Mouse (Mus musculus) cortical plate, adult 2 months (tissue): ENCODE results near the gene Col23a1.

Experiments used
- CTCF ChIP-seq: fragments of 200-500 bp; IDR thresholded peaks from 2 replicates; pipeline ENCODE4 v1.5.1; 2011; ENCODE audit warnings: mild to moderate bottlenecking, control low read depth, low read length; ENCODE audit not compliant: insufficient read depth; ENCODE audit errors: extremely low read depth
- POLR2A ChIP-seq: fragments of 200-500 bp; IDR thresholded peaks from 2 replicates; pipeline ENCODE4 v1.6.1; 2011; ENCODE audit warnings: mild to moderate bottlenecking, low read length, control low read depth; ENCODE audit not compliant: insufficient read depth; ENCODE audit errors: extremely low read depth

DNA sequence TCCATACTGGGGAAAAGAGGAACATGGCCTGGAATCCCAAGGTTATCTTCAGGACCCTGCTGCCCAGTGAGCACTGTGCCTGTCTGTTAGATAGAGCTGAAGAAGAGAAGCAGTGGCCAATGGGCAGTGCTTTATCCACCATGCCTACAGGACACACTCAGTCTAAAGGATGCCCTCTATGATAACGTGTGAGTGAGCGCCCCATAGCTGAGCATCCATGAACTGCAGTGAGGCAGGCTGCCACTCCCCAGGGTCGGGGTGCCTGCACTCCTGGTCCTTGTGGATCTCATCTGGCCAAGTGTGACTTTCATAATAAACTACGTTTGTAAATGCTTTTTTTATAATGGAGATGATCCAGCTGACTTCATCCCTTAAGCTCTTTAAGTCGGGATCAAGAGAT, 87.5 kb downstream of the Col23a1 start:
- no peak for TF ChIP-seq POLR2A
- 0 out of 2 replicates have a peak, but pooled peaks have one; percentile 11 for TF ChIP-seq CTCF
